Mouse (Mus musculus) c-Kit-positive CD71-positive TER-119-positive erythroid progenitor cells, embryonic 14.5 days (primary cell): ENCODE measurements around the gene Lhfp.

ENCODE experiments used
- DNase-seq: peaks from one replicate; pipeline ENCODE4 v3.0.0-alpha.2; 2013; ENCODE audit warnings: low spot score

The Lhfp gene

DNA sequence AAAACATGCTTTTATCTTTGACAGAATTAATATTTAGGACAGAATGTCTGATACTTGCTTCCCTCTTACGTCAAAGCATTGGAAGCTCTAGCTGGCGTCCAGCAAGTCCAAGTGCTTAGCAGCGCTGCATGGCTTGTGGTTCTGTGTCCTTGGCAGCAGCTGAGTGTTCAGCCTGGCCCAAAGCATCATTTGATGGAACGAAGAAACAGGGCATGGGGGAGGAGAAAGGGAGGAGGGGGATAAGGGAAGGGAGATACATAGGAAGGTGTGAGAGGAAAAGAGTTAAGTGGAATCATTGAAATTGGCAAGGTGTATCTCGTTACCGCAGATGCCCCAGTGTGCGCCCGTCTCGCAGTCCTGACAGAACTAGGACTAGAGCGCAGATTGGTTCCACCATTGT is 124.0 kb downstream of the Lhfp start:
- no peak for DNase-seq

DNA sequence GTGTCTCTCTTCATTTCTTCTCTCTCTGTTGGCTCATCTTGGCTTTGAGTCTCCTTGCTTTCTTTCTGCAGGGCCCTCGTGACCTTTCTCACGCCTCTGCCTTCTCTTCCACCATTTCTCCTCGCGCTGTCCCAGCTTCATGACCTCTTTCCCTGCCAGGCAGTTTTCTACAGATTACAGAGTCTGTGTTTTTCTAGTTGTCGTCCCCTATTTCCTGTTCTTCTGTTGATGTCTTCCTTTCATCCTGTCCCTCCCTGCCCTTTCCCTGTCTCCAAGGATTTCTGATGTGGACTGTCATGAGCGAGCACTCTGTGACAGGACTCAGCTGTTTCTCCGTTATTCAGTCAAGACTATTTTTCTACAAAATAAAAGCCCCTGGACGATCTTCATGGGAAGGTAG is 124.7 kb downstream of the Lhfp start:
- no peak for DNase-seq

DNA sequence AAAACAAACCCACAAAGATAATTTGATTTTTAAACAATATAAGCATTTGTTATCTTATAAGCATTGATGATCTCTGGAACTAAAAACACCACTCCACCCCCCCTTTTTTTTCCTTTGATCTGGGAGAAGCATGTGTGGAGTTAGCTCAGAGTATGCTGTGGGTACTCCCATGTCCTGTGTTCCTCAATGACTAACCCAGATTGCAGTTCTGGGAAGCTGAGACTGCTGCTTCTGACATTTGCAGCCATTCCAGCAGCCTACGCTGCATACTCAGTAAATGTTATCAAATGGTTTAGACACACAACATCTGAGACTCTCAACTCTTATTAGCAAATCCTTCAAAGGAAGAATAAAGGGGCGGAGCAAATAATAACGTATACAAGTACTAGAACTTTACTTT is 128.2 kb downstream of the Lhfp start:
- DNase-seq = no peak

DNA sequence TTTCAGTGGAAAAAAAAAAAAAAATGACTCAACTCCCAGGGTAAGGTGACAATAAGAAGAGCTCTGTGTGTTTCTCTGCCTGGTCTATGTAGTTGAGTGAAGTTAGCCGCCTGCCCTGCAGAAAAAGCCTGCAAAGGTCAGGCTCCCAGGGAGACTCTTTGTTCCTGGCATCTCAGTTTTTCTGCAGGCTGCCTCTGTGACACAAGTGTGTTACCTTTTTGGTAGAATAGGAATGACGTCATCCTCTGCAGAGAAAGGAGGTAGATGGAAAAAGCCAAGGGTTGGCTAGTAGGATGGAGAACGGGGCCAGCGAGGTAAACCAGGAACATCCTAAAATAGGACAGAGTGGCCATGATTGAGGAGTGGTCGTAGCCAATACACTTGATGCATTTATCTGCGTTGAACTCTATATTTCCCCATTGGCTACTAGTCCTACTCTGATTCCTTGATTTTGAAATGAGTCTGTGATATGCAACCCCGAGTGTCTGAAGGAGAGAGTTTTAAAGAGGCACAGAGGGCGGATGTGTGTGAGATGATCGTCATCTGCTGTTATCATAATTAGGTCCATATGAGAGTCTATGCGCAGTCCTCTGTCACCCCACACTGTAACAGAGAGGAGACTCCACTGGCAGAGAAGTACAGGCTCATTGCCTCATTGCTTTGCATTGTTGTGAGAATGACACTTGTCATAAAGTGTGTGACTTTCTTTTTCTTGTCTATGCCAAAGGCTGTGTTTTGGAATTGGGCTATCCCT is 132.2 kb downstream of the Lhfp start:
- no peak for DNase-seq

DNA sequence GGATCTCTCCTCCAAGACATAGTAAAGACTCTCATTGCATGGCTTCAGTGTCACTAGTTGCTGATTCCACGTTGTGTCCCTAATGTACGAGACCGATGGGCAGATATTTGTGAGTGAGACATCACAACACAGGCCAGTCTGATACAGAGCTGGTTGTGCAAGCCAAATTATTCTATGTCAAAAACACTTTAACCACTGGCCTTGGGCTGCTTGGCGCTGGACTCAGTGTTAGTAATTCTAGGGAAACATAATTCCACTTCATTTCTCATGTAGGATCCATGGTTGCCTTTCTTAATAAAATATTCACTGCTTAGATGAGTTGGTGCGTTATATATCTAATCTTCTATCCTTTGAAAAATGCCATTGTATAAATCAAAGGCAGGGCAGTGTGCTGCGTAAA is 138.6 kb downstream of the Lhfp start:
- DNase-seq = no peak

DNA sequence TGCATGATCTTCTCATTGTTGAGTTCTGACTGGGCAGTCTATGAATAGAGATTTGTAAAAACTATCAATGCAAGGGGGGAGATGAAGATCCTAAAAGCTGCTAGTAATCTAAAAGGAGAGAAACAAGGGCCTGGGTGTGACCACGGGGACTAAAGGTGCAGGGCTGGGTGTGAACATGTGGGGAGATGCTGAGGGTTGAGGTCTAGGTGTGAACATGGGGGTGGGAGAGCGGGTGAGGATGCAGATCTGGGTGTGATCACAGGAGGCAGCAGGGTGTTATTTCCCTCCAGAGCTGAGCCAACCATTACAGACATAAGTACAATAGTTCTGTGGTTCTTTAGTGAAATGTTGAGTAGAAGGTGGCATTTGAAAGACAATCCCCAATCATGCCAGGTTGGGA is 144.1 kb downstream of the Lhfp start:
- DNase-seq = no peak

DNA sequence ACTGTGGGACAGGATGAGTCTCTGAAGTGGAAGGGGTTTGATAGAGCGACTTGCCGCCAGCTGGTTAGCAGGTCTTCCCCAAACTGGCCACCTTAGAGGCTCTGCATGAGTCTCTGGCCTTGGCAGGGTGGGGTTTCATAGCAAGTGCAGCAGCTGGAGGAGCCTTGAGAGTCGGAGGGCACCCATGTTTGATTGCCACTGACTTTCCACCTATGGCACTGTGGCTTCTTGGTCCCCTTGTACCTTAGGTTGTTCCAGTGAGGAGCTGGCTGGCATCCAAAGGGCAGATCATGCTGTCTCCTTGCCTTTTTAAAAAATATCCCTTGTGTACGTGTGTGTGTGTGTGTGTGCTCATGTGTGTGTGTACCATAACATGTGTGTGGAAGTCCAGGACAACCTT is 152.1 kb downstream of the Lhfp start:
- DNase-seq = no peak

DNA sequence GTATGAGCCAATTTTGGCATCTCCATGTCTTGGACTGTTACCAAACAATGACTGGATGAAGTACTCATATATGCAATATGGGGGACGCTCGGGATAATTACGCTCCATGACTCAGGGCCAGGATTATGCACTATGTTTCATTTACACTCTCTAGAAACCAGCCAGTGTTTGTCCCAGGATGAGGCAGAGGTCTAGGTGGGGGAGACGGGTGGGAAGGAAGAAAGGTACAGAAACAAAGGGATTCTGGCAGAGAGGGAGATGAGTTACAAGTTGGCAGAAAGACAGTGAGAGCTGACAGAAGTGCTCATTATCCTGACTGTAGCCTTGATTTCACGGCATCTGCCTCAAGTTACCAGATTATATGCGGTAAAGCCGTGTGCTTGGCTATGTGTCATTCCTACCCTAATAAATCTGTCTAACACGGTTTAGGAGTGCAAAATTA is 154.4 kb downstream of the Lhfp start:
- DNase-seq = no peak

DNA sequence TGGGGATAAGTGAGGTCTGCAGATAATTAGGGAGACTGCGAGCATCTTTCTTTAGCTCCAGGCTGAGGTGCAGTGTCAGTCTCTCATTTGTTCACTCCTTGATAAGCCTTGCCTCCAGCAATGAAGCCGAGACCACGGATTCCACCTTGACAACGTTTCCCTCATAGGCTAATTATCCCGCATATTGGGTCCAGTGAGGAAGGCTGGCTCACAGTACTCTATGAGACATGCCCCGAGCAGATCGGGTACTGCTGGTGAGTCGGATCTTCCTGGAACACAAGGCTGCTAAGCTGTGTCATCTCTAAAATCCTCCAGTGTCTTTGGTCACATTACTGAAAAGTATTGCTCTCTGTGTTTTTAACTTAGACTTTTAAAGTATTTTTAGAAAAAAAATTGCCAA is 158.8 kb downstream of the Lhfp start:
- no peak for DNase-seq

DNA sequence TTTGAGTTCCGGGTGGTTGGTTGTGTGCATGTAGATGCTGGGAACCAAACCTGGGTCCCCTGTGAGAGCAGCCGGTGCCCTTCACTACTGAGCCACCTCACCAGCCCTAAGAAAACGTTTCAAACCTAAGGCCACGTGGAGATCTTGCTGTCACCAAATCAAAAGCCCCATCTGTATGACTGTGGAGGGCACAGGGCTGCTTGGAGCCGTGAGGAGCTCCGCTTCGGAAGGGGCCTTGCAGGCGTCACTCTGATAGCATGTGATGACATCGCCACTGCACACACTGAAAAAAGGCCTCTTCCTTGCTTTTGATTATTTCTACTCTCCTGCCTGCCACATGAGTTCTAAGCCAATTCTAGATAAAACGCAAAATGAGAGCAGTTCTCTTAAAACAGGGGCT is 159.5 kb downstream of the Lhfp start:
- no peak for DNase-seq

DNA sequence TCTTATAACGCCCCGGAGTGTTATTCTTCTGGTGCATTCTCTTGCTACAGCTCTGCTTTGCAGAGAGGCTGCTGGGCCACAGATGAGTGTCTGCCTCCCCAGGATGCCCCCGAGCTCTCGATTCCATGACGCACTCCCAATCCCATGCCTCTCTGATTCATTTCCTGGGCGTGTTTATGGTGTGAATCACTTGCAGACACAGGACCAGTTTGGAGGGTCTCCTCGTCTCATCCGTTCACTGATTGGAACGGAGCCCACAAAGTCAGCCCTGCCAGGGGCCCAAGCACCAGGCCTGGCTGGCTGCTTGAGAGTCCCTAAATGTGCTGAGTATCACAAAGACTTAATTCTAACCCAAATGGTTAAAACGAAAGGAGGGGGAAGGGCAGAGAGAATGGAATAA is 160.3 kb downstream of the Lhfp start:
- DNase-seq = no peak

DNA sequence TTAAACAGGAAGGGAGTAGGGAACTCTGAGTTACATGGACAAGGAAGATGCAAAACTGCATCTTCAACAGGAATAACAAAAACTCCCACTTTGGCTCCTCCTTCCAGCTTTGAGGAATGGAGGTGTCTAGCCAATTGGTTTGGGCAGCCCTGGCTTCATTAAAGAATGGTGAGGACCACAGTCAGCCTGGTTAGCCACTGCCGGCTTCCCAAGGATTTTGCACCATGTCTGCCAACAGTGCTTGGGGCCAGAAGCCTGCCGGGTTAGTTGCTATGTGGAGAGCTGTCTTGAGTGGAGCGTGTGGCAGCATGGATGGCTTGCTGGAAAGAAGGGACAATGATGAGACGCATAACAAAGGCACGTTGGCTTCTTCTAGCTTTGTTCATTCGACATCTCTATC is 160.9 kb downstream of the Lhfp start:
- no peak for DNase-seq

DNA sequence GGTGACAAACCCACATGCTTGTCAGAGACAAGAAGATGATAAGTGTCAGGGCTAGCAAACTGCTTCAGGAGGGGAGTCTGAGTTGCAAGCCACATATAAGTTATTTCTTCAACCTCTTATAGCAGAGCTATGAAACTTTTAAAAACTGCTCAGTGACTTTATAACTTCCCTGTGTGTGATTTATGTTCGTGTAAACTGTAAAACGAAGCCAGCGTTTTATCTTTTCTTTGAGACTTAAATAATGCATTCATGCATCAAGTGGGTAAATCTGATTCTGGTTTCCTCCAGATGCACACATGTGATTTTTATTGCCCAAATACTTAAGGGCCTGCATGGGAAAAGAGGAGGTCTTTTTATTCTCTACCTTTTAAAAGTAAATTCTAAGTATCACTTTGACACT is 161.4 kb downstream of the Lhfp start:
- DNase-seq = no peak

DNA sequence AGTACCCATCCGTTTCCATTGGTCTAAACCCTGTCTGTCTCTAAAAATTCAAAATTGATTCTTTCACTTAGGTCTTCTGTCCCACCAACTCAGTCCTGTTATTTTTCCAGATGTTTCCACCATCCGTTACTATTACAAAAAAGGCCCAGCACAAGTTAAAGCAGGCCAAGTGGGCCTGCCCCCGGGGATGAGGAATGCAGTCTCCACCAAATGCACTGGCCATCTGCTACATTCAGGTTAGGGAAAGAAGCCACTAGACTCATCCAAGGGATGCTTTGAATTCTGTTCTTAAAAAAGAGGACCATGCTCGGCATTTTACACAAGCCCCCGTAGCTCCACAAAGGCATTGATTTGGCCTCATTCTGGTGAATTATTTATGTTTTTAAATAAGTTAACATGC is 162.3 kb downstream of the Lhfp start:
- no peak for DNase-seq

DNA sequence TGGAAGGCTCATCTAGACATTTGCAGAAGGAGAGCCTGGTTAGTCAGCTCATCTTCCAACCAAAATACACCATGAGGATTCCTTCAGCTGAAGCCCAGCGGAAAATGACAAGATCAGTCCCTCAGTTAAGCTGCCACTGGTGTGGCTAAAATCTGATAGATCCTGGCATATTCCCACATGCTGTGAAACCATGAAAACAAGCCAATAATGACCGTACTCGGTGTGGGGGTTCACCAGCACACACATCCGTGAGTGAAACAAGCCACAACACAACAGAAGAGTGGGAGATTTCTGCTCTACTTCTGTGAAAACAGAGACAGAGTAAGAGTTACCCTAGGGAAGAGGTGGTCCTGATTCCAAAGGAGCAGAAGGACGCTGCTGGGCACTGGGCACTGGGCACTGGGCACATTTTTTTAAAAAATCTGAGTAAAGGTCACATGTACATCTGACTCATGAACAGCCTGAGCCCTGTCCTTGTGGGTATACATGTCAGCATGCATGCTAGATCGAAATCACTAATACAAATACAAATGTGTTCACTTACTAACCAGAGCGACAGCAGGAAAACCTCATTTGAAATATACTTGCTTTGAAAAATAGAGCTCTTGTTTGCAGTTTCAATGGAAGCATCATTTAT is 163.1 kb downstream of the Lhfp start:
- DNase-seq = no peak

DNA sequence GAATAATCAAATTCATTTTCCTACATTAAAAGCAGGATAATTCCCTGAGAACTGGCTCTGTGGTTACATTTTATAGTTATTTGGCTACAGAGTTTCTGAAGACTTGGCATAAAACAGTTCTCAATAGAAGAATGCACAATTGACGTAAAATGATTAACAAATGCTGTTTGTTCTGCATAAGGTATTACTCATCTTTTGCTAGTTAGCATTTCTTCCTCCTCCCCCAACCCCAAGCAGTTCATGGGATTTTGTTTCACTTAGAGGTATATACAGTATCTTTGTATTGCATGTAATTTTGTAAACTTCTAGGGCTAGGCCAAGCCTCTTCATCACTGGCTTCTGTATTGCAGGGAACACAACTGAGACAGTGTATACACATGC is 163.6 kb downstream of the Lhfp start:
- DNase-seq = no peak

DNA sequence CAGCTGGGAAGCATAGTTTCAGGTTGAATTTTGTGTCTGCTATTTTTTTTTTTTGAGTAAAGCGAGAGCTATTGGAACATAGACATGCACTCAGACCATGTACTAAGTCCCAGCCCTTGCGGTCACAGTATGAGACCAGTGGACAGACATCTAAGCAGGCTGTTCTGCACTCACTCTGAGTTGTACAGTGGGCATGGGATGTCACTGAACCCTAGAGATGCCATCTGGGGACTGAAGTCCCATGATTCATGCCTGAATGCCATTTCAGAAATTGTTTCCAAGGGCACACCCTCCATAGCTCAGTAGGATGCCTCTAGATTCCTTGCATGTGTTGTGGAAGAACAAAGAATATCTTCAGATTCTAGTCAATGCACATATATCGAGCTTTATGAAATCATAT is 164.4 kb downstream of the Lhfp start:
- no peak for DNase-seq

DNA sequence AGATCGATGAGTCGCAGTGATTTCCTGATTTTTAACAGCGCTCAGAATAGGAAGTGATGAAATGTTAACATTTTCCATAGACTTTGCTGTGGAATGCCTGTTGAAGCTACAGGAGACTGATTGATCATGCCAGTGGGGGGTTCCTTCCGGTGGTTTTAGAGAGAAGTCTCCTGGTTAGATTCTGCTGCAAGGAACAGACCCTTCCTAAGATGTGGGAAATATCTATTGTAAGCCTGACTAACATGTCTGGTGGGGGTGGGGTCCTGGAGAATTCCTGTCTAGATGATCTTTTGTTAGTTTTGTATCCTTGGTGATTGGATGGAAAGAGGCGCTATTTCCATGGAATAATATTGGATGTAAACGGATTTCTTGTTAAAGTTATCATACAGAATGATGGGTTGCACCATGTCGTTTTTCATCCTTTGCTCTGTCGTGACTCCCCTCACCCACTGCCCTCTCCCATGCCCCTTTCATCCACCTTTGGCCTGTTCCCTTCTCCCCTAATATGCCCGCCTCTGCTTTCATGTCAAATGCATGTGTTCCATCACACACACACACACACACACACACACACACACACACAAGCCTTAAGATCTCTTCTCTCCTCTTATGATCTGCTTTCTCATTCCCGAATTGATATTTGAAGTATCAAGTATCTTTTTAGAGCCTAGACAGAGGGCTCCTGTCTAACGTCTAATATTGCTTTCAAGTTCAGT is 165.3 kb downstream of the Lhfp start:
- no peak for DNase-seq

DNA sequence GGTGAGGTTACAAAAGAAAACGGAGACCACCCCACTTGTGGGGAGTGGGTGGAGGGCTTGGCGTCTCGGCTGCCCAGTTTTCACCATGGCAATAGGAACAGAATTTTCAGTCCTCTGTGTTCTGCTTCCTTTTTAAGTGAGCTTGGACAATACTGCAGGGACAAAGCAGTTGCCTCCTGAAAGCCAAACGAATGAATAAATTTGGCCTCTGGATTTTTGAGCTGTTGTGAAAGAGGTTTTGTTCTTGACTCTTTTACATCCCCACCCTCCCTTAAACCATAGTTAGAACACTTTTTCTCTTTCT is 165.8 kb downstream of the Lhfp start:
- DNase-seq = no peak

DNA sequence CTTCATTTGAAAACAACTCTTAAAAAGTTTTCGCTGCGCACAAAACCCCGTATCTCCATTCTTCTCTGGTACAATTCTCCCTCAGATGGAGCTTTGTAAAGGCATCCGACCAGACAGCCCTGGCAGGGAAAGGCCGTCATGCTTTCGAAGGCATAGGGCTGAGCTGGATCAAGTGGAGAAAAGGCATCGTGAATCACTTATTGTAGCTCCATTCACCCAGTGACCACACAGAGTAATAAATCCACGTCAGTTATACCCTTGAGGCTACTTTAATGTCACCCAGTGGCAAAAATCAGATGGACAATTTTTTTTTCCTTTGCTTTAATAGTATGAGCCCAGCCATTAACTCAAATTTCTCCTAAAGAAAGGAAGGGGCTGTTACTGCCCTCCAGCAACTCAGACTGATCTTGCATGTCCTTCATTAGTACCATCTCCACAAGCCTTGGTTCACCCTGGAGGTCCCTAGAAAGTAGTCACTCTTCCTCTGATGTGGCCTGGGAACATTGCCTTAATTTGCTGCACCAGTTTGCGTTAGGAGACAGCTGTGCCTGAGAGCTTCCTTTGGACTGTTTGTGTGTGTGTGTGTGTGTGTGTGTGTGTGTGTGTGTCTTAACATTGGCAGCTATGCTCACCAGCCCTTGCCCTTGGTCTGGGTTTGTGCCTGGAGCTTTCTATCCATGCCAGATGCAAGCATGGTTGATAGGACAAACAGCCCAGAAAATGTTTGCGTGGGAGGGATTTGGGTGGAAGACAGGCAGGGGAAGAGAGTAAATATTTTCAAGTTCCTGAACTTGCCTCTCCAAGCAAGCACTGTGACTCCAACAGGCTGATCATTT is 169.6 kb downstream of the Lhfp start:
- DNase-seq = no peak

DNA sequence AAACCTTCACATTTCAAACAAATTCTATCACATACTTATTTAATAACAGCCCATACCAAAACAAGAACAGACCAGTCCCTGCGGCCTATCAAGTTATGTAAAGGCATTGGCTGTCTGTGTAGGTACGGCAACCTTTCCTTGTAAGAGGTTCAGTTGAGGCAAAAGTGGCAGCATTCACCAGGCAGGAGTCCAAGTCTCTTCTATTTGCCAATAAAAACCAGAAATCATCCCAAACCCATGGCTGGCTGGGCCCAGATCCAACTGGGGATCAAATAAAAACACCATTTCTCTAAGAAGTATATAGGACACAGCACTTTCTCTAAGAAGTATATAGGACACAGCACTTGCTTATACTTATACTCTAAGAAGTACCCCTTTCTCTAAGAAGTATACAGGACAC is 171.3 kb downstream of the Lhfp start:
- DNase-seq = no peak

DNA sequence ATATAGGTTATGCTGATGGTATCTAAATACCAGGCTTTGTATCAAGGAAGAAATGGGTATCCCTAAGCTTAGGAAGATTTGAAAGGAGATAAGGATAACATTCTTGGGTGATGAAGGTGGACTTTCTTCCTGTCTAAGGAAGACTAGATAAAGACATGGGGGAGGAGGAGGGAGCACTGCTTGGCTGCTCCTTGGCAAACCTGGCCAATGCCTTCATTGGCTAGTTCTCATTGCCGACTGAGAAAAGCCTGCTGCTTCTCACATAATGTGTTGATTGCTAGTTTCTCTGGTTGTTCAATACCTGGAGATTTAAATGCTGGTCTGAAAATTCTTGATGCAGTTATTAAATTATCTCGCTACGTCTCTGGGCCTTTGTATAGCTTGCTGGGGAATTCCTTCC is 172.0 kb downstream of the Lhfp start:
- DNase-seq = no peak

DNA sequence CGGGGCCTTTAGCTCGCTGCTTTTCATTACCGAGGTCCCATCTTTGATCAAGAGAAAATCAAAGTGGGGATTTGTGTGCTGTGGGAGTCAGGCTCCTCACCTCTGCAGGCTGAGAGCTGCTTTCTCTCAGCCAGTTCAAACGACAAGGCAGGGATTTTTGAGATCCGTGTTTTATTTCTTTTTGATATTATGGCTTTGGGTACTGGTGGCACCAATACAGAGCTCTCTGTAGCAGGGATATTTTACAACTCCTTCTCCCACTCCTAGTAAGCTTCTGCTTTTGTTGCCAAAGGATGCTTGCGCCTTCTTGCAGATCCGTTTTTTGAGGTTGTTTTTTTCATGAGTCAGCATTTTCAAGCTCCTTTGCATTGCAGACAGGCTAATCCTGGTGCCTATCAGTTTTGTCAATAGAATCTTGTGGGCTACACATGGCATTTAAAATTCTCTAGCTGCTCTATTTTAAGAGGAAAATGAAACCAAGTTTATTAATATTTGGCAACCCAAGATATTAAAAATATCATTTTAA is 172.5 kb downstream of the Lhfp start:
- DNase-seq = no peak
